Mouse (Mus musculus) lung, adult 2 months (tissue): ENCODE results near the gene Nfkbib. TPM values are rescaled to one million over a fixed set of nuclear protein-coding genes. Genes with fewer than 3 reads are reported as not detected.

ENCODE experiments used
- DNase-seq: peaks from one replicate; pipeline ENCODE4 v3.0.0; 2022
- H3K4me1 ChIP-seq: fragments of 200-500 bp; 2 replicates; pipeline ENCODE4 v1.6.1; 2011; ENCODE audit warnings: low read length; ENCODE audit not compliant: control insufficient read depth, insufficient read depth
- H3K4me3 ChIP-seq: fragments of 200-500 bp; replicated peaks from 2 replicates; pipeline ENCODE3; 2011; ENCODE audit warnings: low read depth, mild to moderate bottlenecking, control low read depth, low read length; ENCODE audit errors: extremely low read depth
- CTCF ChIP-seq: fragments of 200-500 bp; IDR thresholded peaks from 2 replicates; pipeline ENCODE4 v1.5.1; 2011; ENCODE audit warnings: mild to moderate bottlenecking, low read length, control low read depth; ENCODE audit not compliant: insufficient read depth
- POLR2A ChIP-seq: fragments of 200-500 bp; IDR thresholded peaks from 2 replicates; pipeline ENCODE4 v1.6.1; 2011; ENCODE audit warnings: low read depth, mild to moderate bottlenecking, control low read depth, low read length, borderline replicate concordance; ENCODE audit errors: extremely low read depth
- WGBS: fragments of 180-500 bp; shearing (Covaris S2); methylation state at CpG from one replicate; pipeline ENCODE4 v1.1.7; 2018; 5-methylcytosine and 5-hydroxymethylcytosine counted together
- polyA plus RNA-seq: library from polyadenylated mRNA; depleted of rRNA; stranded (reverse); fragments of >200 nt; gene quantifications from 2 replicates; pipeline ENCODE4 v1.2.3, GENCODE M21; 2012; rRNA removed

Nfkbib gene
- polyA plus RNA-seq, 1 experiment: 49.2 TPM

DNA sequence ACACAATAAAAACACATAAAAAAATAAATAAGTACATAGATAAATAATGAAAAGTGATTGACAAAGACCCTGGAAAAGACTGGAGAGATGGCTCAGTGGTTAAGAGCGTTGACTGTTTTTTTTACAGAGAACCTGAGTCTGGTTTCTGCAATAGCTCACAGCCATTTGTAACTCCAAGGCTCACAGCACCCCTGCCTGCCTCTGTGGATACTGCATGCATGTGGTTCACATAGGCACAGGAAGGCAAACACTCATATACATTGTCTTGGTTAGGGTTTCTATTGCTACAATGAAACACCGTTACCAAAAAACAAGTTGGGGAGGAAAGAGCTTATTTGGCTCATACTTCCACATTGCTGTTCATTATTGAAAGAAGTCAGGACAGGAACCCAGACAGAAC is 51.7 kb downstream of the Nfkbib start:
- Histone ChIP-seq H3K4me1 (no peaks in the 10 kb centered on the region), H3K4me3 (no peak overlapping the region)
- 92% methylated on average over 2 of the region's 2 CpGs for WGBS
- no peak for DNase-seq
- no peak for TF ChIP-seq CTCF
- no peak for TF ChIP-seq POLR2A

DNA sequence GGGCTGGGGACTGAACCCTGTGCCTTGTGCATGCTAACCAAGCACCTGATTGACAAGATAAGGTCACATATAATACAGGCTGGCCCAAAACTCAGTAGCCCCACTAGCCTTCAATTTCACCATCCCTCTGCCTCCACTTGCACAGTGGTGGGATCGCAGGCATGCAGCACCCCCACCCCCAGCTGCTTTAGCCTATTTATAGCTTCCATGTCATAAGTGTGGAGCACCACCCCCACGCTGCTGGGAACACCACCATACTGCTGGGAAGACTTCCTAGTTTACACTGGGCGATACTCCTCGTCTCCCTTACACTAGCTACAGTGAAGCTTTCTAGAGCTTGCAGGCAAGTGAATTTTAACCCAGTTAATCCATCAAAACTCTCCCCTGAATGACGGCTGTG is 52.6 kb downstream of the Nfkbib start:
- WGBS: 82% methylated on average over 5 of the region's 5 CpGs
- no peak for DNase-seq
- TF ChIP-seq POLR2A: no peak
- no peak for TF ChIP-seq CTCF
- H3K4me3 ChIP-seq: no peak overlapping the region
- no peaks in the 10 kb centered on the region for H3K4me1 ChIP-seq

DNA sequence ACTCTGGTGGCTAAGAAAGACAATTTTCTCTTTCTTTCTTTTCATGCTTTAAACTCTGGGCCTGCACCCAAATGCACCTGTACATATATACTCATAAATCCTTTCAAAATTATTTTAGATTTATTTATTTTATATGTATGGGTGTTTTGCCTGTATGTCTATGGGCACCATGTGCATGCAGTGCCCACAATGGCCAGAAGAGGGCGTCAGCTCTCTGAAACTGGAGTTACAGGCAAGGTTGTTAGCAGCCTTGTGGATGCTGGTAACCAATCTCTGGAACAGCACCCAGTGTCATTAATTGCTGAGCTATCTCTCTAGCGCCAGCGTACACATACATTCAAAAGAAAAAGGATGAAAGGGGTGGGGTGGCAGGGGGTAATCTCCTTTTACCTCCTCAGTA is 56.4 kb downstream of the Nfkbib start:
- H3K4me1 ChIP-seq: no peaks in the 10 kb centered on the region
- whole genome bisulfite sequencing: 66% methylated on average over 3 of the region's 3 CpGs
- H3K4me3 ChIP-seq: no peak overlapping the region
- DNase-seq: no peak
- TF ChIP-seq CTCF (no peak), POLR2A (no peak)

DNA sequence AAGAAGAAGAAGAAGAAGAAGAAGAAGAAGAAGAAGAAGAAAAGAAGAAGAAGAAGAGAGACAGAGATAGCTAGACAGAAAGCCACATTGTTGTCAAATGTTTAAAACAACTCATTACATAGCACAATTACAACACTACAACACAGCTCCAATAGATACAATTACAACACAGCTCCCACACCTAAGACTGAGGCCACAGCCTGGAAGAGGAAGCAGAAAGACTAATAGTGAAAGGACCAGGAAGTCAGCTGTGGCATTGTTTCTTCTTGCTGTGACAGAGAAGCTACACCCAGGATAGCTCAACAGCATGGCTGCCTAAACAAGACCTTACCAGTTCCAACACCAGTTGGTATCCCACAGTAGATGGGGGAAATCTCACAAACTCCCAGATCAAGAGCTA is 57.9 kb downstream of the Nfkbib start:
- no peak for DNase-seq
- TF ChIP-seq CTCF (no peak), POLR2A (no peak)
- no peaks in the 10 kb centered on the region for H3K4me1 ChIP-seq
- no peak overlapping the region for H3K4me3 ChIP-seq

Other genes with a start within 250 kb of the Nfkbib start
- not detected in 2 replicates for gene Ifnl3, start 244.7 kb downstream of the Nfkbib start, polyA plus RNA-seq
- 27.0 TPM in 1 of 2 replicates, not detected in the other for gene Sycn, start 226.6 kb downstream of the Nfkbib start, polyA plus RNA-seq
- 0.53 and 27.0 TPM in 2 replicates for gene Nccrp1, start 220.3 kb downstream of the Nfkbib start, polyA plus RNA-seq
- gene Samd4b, start 169.4 kb downstream of the Nfkbib start, polyA plus RNA-seq: 93.9 and 112 TPM in 2 replicates
- 66.7 and 76.0 TPM in 2 replicates for gene Pak4, start 169.3 kb downstream of the Nfkbib start, polyA plus RNA-seq
- gene Acp7, start 136.2 kb downstream of the Nfkbib start, polyA plus RNA-seq: 0.41 and 16.5 TPM in 2 replicates
- 3.7 and 3.8 TPM in 2 replicates for gene Fbxo27, start 74.7 kb downstream of the Nfkbib start, polyA plus RNA-seq
- gene Fbxo17, start 50.7 kb downstream of the Nfkbib start, polyA plus RNA-seq: 6.1 and 7.0 TPM in 2 replicates
- 45.9 and 57.2 TPM in 2 replicates for gene Mrps12, start 25.7 kb downstream of the Nfkbib start, polyA plus RNA-seq
- 13.6 and 15.8 TPM in 2 replicates for gene Sars2, start 25.5 kb downstream of the Nfkbib start, polyA plus RNA-seq
- gene Ccer2, start 11.3 kb downstream of the Nfkbib start, polyA plus RNA-seq: not detected in 2 replicates
- gene Sirt2, start 777 bp downstream of the Nfkbib start, polyA plus RNA-seq: 84.9 and 102 TPM in 2 replicates
- 11.2 and 14.5 TPM in 2 replicates for gene Rinl, start 21.5 kb upstream of the Nfkbib start, polyA plus RNA-seq
- 166 and 244 TPM in 2 replicates for gene Hnrnpl, start 41.0 kb upstream of the Nfkbib start, polyA plus RNA-seq
- 201 and 250 TPM in 2 replicates for gene Ech1, start 57.7 kb upstream of the Nfkbib start, polyA plus RNA-seq
- 19.0 and 25.5 TPM in 2 replicates for gene Lgals4, start 66.3 kb upstream of the Nfkbib start, polyA plus RNA-seq
- 2.2 and 314 TPM in 2 replicates for gene Lgals7, start 96.3 kb upstream of the Nfkbib start, polyA plus RNA-seq
- gene Capn12, start 113.9 kb upstream of the Nfkbib start, polyA plus RNA-seq: 0.05 and 1.3 TPM in 2 replicates
- gene Actn4, start 194.8 kb upstream of the Nfkbib start, polyA plus RNA-seq: 314 and 324 TPM in 2 replicates
- gene Eif3k, start 214.4 kb upstream of the Nfkbib start, polyA plus RNA-seq: 175 and 234 TPM in 2 replicates
- gene Map4k1, start 214.5 kb upstream of the Nfkbib start, polyA plus RNA-seq: 16.7 and 17.0 TPM in 2 replicates